Mouse (Mus musculus) cerebellum, postnatal 36 days (tissue): ENCODE measurements around the gene Fez2.

Experiments
- DNase-seq, 2 experiments: peaks; one replicate each; pipeline ENCODE4 v3.0.0; 2021 to 2022; ENCODE audit warnings: mixed read lengths in 2 of 2

Gene Fez2

DNA sequence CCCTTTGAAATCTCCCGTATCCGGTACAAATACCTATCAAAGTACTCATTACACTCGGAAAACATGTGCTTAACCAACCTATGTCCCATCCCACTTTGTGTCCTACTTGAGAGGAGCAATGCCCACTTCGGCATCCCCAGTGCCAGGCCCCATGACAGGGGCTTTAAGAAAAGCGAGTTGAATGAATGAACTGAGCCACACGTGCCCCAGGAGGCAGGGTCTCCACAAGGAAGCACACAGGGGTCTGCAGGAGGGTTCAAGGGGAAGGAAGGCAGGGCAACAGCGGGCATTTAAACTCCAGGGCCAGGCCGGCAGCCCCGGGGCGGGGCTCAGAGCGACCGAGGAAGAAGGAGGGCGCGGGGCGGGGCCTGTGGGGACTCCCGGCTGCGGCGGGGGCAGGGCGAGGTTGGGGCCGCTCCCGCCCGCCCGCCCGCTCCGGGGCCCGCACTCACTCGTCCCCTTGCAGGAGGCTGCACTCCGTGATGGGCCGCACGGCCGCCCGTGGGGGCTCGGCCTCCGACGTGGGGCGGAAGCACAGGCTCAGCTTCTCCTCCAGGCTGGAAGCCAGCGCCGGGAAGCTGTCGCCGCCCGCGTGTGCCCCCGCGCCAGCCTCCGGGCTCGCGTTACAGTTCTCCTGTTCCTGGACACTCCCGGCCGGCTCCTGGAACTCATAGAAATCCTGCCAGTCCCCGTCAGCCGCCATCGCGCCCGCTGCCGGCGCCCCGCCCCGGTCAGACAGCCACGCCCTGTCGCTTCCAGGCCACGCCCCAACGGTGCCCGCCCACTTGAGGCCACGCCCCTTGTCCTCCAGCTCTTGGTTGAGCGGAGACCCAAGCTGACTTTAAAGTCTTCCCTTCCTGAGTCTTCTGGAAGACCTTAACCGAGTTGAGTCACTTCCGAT lies at the start of gene Fez2:
Gene Fez2, minus strand, starts transcription at position 772 of the 901 bp plus-strand sequence.
- peak; percentile 90 to 91 for DNase-seq

DNA sequence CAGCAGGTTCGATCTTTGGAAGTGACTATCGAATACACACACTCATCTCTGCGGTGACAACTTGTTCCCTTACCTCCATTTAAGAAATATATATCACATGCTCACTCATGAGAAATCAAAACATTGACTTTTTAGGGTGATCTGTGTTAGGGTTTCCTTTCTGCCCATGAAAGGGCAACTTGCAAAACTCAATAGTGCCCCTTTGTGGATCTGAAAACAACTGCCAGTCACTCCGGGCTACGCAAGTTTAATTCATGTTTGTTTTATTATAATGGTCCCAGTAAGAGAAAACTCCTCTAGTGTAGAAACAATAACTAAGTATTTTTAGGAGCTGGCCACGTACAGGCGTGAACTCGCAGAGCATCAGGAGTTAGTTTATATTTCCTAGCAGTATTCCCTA lies 47.5 kb upstream of the Fez2 start:
- DNase-seq, result no peak

DNA sequence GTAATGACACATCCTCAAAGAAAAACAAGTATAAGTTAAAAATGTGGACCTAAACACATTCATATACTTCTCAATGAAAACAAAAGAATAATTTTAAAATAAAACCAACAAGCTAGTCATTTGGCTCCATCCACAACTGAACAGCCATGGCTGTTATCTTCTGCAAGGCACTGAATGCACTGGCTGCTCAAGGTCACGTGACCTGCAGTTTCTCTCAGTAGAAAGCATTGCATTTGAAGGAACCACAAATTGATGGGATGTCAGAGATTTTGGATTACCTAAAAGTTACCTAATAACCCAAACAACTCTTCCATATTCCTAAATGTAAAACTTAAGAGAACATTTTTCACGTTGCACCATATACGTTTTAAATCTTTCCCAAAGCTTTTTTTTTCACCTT lies 47.1 kb upstream of the Fez2 start:
- DNase-seq, result no peak

DNA sequence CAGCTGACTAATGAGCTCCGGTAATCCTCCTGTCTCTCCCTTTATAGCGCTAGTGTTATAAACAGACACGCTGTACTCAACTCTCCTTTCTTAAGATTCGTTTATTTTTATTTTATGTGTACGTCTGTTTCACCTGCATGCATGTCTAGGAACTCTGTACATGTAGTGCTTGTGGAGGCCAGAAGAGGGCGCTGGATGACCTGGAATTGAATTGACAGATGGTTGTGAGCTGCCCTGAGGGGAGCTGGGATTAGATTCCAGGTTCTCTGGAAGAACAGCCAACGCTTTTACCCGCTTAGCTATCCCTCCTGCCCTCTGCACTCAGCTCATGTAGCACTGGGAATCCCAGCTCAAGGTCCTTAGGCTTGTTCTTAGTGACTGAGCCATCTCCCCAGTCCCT lies 42.2 kb upstream of the Fez2 start:
- no peak for DNase-seq

DNA sequence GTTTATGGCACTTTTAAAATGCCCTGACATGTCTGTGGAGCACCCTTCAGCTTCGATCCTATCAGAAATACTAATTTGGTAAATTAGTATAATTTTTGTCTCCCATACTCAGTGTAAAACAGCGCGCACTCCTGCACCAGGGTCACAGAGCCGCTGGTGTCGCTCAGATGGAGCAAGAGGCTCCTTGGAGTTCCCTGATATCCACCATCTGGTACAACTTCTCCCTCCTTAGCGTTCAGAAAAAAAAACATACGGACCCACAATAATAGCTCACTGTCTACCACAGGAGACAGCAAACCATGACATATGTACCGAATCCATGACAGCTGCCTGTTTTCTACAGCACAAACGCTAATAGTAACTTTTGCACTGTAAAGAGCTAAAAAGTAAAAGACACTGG lies 37.6 kb upstream of the Fez2 start:
- no peak for DNase-seq

DNA sequence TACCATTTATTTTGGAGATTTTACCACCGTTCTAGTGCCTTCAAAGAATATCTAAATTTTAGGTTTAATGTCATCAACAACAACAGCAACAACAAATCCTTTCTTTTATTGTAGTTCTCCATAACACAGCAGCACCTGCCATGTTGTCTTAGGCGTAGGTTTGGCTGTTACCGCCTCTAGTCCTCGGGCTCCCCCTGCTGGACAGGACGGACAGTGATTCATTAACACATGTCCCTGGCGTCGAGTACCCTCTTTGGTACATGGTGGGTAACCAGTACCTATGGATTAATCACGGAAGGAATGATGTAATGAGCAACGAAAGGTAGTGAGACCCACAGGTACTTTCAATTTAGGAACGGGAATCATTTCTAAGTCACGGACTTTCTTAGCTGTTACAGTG lies 37.2 kb upstream of the Fez2 start:
- peak; percentile 85 to 87 for DNase-seq

DNA sequence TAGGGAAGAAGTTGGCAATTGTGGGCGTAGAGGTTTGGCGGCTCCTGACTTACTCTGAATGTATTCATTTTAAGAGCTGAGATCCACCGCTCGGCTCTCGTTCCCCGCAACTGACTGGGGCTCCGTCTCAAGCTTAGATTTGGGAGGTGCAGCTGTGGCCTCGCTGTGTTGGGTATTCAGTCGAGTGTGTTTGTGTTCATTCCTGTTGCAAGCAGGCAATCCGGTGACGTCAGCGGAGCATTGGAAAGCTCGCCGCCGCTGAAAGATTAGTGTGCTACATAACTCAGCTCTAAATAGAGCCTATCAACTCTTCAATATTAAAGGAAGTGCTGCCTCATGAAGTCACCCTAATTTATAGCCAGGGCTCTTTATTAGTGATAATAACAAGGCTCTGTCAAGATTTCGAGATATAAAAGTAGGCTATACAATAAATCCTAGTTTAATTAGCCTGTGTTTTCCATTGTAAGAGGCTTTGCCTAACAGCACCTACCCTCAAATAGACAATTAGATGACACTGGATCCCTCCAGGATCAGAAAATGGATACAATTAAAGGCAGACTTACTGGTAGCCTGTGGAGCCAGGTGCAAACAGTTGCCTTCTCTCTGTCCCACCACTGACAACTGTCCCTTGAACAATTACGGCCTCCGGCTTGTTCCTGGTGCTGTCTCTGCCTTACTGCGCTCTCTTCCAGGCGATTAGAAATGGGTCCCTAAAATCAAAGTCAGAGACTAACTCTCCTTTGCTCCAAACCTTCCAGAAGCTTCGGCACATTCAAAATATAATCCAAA lies 36.4 kb upstream of the Fez2 start:
- DNase-seq, result no peak

DNA sequence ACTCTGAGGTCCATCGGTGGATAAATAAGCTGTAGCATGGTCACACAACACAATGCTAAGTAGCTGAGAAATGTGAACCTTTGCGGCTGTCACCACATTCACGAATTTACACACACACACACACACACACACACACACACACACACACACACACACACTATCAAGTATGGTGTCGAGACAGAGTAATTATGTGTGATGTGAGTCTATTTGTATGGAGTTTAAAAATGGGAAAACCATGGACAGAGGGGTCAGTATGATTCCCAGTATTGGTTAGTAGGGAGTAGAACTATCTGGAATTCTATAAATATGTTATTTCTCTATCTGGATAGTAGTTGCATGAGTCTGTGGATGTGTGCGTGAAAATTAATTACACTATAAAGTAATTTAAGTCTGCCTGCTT lies 35.6 kb upstream of the Fez2 start:
- DNase-seq, result no peak

DNA sequence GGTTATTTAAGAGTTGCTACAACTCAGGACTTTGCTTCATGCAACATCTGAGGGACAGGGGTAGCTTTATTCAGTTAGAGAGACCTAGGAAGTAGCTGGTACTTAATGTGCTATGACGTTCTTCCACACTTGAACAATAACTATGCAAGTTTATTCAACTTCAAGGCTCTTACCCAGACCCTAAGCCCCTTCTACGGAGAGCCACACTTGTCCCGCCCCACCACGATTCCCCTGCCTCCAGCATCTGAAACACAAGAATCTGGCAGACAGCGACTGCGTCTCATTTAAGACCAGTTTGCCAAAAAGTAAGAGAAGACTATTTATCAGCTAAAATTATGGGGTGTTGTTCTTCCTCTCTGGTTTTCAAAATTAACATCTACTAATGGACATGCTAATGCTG lies 33.9 kb upstream of the Fez2 start:
- DNase-seq, result no peak

DNA sequence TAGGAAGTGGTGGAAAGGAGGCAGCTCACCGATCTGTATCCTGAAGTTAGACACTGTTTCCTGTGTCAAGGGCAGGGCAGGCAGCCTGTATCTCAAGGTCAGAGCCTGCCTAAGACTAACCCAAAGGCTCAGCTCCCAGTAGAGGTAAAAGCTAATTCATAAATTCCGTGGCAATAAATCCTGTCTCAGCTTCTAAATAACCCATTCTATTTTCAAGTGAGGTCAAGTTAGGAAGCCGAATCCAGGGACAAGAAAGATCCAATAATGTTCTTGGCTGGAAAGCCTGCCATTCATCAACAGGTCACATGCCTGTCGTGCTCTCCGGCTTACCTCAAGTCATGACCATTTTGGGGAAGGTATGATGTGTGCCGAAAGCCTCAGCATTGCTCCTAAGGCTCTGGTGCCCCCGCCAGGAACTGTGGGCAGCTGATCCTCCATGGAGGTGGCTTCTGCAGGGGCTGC lies 33.4 kb upstream of the Fez2 start:
- no peak for DNase-seq

DNA sequence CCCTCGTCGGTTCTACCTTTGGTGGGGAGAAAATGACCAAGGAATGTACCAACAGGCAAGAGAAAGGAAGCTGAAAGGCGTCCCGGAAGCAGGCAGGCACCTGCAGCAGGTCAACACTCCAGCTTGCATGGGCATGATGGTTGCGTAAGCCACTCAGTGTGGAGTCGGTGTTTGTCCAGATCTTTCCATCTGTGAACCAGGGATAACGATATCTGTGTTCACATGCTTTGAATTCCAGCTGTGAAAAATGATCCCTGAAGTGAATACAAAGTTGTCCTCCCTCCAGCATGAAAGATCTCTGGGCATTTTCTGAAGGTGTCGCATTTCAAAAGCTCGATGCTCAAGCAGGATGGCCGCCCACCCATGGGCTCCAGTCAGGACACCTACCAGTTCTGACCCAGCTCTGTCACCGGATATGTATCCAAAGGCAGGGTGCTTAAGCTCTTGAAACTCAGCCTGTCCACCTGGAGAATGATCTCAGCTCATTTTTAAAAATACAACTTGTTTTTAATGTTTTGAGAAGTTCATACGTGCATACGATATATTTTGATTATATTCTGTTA lies 31.8 kb upstream of the Fez2 start:
- no peak for DNase-seq

DNA sequence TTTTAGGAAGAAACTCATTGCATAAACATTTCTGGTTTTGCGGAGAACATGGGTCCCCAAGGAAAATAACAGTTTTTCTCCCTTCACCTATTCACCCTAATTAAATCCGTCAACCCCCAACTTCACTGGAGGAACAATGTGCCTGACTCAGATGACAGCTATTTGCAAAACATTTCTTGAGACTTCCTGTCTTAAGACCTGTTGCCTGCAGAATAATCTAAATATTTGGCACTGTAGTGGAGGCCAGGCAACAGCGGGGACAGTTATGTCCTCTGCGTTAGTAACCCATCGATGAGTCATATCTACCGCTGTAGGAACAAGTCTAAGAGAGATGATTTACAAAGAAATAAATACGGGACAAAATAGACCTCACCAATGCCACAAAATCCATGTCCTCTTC lies 26.9 kb upstream of the Fez2 start:
- DNase-seq, result no peak

DNA sequence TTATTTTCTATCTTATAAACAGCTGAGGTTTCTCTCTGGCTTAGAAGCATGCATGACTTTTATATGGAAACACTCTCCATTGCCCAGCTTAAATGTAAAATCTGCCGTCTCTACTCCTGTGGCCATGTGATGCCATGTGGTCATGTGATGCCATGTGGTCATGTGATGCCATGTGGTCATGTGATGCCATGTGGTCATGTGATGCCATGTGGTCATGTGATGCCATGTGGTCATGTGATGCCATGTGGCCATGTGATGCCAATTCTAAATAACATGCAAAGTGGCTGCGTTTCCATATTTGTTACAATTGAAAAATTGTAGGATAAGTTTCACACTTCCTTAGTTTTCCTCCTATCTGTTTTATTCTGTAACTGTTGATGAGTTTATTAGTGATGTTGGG lies 22.8 kb upstream of the Fez2 start:
- DNase-seq, result no peak

DNA sequence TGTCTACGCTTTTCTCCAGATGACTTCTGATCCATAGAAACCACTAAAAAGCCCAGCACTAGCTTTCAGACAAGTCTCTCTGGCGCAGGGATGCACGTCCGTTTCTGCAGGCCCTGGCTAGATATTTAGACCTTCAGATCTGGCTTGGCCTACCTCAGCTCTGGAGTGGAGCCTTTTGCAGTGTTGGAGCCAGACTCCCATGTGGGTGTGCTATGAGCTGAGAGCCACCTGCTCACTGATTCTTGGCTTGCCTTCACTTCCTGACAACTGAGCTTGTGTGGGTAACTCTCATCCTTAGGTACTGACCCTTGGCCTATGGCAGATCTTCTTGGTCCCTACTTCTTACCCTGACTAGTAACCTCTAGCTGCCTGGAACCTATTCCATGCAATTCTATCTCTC lies 19.2 kb upstream of the Fez2 start:
- DNase-seq, result peak; percentile 54 to 57

DNA sequence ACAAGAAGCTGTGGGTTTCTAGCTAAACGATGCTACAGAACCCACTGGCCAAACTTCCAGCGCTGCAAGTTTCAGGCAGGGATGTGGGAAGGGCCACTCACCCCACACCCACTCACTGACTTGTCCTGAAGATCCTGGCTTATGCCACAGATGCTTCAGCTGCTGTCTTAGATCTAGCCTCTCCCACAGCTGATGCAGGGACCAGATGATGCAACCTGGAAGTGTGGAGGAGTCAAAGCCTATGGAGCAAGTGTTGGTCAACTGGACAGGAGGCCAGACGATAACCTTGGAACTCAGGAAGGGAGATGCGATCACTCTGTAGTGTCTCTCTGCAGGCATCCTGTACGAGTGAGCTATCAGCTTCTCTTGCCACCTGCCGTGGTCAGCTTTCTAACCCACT lies 17.7 kb upstream of the Fez2 start:
- no peak for DNase-seq

DNA sequence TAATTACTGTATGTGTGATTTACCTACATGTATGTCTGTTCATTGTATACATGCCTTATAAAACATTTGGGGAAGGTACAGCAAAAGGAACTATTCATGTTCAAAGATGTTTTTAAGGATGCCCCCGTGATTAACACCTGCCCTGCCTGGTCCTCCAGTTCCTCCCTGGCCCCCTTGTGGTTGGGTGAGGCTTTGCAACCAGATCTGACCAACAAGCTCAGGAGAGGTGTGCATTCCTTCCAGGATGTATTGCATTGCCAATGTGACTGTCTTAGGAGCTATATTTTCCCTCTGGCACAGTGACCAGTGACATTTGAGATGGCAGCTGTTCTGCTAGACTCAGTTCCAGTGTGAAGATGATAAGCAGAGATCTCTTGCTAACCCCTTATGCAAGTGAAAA lies 16.8 kb upstream of the Fez2 start:
- peak; percentile 42 to 61 for DNase-seq

DNA sequence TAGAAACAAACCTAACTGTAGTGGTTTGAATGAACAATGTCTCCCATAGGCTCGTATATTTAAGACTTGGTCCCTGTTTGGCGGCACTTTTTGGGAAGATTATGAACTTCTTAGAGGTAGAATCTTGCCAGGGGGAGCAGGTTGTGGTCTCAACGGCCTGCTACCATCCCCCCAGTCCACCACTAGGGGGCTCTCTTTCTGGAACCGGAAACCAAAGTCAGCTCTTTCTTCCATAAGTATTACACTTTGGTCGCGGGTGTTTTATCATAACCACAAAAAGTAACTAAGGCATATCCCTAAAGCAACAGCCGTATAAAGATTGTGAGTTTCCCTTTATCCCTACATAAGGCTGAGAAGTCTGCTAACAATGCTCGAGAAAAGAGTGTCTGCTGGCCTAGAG lies 12.4 kb upstream of the Fez2 start:
- no peak for DNase-seq

DNA sequence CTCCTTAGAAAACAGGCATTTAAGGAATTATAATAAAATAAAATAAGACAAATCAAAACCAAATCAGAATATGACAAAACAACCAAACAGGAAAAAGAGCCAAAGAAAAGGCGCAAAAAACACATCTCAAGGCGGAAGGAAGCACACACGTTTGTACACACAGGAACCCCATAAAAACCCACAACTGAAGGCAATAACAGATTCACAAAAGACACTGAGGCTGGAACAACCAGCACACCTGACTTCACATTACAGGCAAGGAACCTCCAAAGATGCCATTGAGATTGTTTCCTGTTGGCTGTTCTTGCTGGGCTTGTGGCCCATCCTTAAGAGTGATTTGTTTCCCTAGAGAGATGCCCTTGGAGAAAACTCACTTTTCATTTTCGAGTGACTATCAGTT lies 11.1 kb upstream of the Fez2 start:
- DNase-seq, result no peak

DNA sequence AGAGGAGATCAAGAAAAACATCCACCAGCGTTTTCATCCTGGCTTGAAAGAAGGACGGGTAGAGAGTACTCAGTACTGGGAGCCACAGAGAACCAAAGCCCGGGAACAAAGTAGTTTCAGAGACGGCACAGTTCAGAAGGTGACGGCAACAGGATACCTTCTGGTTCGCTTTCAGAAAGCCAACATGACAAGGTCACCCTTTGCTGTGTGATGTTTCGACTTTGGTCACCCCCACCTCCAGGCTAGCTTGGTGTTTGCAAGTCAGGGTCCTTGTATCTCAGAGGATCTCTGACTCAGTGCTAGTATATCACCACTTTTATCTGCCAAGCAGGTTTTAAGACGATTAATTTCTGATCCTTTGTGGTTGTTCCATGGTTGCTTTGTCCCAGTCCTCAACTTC lies 7.1 kb upstream of the Fez2 start:
- DNase-seq, result no peak

DNA sequence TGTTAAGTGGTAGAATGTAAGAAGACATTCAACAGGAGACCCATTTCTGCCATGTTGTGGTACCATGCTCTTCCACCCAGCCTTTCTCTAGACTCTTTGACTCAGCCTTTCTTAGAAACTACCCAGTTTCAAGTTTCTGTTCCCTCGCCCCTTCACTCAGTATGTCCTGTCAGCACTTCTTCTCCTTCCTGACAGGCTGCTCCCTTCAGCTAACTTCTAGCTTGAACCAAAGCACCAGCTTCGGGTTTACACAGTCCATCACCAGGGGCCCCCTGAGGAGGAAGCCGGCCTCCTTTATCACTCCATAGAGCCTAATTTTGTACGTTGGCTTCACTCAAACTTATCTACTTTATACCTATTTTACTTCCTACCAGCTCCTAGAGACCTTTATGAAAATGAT lies 1.3 kb upstream of the Fez2 start:
- no peak for DNase-seq

DNA sequence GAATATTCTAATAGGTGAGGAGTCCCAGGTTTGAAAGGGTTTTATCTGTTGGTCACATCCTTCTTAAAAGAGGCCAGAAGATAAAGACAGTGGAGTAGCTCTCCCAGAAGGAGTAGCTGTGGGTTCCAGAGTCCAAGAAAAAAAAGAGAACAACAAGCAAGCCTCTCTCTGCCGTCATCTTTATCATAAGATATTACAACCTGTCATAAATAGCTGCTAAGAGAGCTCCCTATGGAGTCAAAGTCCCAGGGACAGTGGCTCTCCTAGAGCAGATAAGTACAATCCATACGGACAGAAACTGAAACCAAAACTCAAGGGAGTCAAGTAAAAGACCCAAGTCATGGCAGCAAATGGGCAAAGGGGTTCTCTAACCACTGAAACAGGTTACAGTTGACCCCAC lies 2.7 kb downstream of the Fez2 start:
- DNase-seq, result no peak

DNA sequence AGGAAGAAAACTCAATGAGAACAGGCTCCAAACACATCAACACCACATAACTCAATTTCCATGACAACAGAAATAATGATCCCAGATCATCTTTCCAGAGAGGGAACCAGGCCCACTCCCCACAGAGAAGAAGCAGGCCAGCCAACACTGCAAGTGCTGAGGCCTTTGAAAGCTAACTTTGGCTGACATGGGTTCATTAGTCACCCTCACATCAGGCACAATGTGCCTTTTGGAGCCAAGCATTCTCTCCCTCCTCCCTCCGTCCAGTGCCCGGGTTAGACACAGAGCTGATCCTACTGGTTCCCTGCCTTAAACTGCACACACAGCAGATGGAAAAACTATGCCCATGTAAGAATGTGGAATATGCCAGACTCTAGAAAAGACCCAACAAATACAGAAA lies 8.1 kb downstream of the Fez2 start:
- DNase-seq, result no peak

DNA sequence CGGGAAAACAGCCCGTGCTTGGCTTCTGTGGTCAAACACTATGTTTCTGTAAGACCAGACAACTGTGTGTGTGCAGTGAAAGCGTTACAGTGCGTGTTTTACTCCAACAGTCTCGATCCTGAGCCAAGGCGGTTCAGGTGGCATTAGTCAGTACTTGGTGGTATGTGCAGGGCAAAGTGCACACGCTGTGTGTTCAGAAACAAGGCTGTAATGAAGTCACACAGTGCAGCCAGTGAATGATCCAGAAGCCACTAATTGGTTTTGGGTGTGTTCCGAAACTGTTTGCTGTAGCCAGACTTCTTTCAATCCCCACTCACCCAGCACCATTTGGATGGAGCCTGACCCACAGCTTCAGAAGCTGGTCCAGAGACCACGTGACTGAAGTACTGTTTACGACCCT lies 9.6 kb downstream of the Fez2 start:
- DNase-seq, result no peak

DNA sequence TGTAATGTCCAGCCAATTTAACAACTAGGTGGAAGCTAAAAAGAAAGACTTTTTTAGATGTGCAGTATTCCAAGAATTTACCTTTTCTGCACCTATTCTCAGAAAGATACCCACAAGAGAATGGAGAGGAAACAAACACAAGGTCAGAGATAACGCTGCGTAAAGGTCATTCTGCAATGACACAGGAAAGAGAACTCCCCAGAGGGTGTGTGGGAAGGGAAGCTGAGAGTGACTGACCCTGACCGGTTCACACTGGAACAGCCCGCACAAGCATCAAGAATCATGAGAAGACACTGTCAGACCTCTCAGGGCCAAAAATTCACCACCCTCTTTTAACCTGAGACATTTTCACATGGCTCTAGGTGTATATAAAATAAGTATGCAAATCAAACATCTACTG lies 10.4 kb downstream of the Fez2 start:
- no peak for DNase-seq
